Mouse (Mus musculus): Measurements from ENCODE around the gene Chst15.

The Chst15 gene

GRCm38 (mm10) chr7:132335367-132335766 is 18.3 kb upstream of the Chst15 start:
- DNase-seq = no peak

DNA sequence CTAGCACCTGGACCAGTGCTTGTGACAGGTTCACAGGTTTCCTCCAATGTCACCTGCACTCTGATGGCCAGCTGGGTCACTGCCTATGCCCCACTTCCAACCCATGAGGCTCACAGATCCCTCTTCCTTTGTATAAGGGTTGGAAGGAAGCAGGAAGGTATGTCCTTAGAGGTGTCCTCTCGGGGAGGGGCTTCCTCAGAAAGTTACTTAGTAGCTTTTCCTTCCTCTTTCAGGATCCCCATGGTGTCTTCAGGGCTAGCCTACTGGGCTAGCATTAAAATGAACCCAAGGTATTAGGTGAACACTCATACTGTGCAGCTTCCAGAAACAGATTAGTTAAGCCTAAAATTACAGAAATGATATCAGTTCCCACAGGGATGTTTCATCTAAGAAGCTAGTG is 16.1 kb upstream of the Chst15 start:
- no peak for DNase-seq

DNA sequence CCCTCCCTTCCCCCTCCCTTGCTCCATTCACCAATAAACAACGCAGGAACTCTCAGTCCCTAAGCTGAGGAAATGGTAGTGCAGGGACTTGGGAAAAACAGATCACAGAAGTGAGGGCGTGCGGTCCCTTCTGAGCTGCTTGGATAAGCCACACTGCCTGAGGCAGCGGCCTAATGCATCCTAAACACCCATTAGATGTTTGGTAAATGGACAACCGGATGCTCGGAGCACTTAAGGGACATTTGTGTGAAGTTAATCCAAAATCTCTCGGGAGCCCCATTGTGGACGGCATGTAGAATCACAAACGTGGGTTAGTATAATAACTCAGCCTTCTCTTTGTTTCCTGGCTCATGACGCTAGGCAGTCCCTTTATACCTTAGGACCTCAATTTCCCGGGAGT is 15.1 kb upstream of the Chst15 start:
- peak; percentile 34 for DNase-seq

DNA sequence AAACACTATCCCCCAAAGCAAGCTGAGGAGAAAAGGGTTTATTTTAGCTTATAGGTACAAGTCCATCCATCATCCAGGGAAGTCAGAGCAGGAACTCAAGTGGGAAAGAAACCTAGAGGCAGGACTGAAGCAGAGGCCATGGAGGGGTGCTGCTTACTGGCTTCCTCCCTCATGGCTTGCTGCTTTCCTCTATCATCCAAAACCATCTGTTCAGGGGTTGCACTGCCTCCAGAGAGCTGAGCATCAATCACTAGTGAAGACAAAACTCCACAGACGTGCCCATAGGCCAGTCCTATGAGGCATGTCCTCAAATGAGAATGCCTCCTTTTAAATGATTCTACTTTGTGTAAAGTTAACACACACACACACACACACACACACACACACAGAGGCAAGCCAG is 13.2 kb upstream of the Chst15 start:
- no peak for DNase-seq

DNA sequence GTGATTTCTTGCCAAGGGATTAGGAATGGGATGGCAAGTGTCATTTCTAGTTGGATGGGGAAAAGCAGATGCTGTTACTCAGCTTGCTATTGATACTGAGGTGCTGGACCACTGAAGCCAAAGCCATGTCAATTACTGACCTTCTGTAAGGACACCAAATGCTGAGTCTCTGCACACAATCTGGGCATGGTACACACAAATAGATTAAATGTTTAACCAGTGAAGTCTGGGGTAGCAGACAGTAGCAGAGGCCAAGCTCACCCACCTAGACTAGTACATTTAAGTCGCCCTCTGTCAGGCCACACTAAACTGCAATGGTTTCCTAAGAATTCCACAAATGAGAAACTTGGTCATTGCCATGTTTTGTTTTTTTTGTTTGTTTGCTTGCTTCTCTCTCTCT is 11.6 kb upstream of the Chst15 start:
- no peak for DNase-seq

DNA sequence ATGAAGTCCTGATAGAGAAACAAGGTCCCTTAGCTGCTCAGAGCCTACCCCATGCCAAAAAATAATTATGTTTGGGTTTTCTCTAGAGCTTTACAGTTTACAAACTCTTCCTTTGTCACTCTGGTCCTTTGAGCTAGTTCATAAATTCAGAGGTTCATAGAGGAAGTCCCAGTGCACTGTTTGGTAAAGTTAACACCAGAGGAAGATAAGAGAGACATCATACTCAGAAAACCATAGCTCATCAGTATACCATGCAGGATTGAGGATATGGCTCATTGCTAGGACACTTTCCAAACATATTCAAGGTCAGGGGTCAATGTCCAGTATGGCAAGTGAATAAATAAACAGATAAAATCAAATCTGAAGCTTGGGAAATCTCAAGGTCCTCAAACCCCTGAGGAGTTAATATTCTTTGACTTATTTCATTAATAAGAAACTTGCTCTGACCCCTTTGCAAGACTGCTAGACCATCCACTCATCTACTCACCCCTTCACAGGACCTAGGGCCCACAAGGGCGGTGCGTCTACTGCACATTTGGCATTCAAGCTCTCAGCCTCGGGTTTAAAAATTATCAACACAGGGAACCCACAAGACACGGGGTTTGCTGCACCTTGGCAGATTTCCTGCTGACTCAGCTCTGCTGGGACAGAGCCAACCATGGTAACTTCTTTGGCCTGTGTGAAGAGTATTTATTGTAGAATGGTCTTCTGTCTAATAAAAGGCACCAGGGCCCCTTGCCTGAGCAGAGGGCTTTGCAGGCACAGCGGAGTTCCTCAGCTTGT is 8.7 kb upstream of the Chst15 start:
- DNase-seq = peak; percentile 92

DNA sequence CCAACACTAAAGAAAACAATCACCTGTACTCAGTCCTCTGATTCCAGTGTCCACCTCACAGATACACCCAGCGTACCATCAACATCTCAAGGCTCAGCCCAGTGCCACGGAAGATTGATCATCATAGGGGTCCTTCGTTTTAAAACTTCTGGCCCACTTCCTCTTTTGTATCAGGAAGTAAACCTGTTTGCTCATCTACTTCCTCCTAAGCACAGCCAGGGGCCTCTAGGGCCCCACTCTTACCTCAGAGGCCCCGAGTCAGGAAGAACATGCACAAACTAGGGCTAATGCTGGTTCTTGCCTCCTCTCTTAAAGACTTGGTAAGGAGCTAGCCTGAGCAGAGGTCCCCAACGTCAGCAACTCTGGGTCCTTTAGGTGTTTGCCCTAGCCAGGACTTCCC is 6.4 kb upstream of the Chst15 start:
- no peak for DNase-seq

- no peak for DNase-seq
These were observed 4.4 kb upstream of the Chst15 start for GRCm38 (mm10) chr7:132321392-132321958.

DNA sequence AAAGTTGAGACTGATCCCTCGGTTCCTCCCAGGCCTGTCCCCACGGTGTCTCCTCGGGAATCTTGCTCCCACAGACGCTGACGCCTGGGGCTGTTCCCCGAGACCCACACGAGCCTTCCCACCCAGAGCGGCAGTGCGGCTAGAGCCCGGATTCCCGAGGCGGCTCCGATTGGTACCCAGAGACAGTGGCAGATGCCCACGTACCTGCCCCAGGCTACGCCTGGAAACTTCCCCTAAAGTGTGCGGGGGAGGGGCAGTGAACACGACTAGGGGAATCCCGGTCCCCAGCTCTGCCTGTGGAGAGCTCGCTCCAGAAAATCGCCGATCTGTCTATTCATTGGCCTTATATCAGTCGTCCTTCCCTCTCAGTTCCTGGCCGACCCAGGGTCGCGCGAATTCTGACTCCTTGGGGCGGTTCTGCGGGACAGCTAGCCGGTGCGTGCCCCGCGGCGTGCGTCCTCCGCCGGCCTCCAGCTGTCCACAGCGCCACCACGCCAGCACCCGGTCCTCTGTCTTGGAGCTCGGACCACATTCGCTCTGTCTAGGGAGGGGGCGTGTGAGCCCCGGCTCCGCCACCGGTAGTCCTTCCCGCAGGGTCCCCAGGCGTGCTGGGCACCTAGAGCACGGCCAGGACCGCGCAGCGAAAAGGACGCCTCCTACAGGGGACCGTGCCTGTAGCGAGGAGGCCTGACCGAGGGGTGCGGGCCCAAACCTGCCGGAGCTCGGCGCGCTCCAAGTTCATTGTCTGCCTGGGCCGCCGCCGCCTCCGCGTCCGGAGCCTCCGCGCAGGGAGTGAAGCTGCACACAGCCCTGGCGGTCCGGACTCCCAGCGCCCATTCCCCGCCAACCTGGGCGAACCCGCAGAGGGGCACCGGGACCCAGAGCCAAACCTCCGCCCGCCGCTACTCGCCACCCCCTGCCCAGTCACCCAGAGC is 660 bp downstream of the Chst15 start:
- DNase-seq = peak; percentile 80

DNA sequence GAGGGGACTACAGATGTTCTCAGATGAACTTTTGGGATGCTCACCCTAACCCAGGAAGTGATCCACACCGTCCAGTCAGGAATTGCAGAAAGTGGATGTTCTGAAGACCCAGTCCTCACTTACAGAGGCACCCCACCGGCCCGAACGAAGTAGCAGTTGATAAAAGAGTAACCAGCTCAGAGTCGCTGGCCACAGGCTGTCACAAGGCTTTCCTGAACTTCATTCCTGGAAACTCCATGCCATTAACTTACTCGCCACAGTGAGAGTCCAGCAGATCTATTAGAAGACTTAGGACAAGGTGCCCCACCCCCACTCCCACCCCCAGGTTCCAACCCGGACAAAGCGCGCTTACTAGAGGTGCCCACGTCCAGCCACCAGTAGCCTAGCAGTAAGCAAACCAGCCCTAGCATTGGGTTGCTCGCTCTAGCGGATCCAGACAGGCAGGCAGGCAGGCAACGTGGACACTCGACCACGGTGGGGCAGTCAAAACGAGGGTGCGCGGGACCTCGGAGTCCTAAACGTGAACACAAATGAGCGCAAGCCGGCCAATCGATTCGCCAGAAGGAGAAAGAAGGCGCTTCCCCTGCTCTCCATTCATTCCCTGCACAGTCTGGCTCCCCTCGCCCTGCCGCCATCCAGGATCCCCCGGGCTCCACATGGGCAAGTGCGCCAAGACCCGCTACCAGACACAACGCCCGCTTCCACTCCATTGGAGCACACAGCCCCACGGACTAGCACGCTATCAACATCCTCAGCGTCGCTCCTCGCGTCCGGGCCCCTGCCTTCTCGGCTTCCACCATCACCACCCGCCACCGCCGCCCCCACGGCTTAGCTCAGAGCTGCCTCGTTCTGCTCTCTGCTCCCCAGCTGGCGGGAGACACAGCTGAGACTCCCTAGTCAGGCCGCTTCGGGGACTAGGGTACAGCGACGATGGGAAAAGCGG is 1.6 kb downstream of the Chst15 start:
- DNase-seq = peak; percentile 86

GRCm38 (mm10) chr7:132312396-132312795 is 4.6 kb downstream of the Chst15 start:
- DNase-seq = peak; percentile 31

- no peak for DNase-seq
These were observed 8.4 kb downstream of the Chst15 start for GRCm38 (mm10) chr7:132308537-132309191.

- peak; percentile 74 for DNase-seq
These were observed 9.2 kb downstream of the Chst15 start for GRCm38 (mm10) chr7:132307722-132308271.

GRCm38 (mm10) chr7:132306671-132307412 is 10.2 kb downstream of the Chst15 start:
- no peak for DNase-seq

DNA sequence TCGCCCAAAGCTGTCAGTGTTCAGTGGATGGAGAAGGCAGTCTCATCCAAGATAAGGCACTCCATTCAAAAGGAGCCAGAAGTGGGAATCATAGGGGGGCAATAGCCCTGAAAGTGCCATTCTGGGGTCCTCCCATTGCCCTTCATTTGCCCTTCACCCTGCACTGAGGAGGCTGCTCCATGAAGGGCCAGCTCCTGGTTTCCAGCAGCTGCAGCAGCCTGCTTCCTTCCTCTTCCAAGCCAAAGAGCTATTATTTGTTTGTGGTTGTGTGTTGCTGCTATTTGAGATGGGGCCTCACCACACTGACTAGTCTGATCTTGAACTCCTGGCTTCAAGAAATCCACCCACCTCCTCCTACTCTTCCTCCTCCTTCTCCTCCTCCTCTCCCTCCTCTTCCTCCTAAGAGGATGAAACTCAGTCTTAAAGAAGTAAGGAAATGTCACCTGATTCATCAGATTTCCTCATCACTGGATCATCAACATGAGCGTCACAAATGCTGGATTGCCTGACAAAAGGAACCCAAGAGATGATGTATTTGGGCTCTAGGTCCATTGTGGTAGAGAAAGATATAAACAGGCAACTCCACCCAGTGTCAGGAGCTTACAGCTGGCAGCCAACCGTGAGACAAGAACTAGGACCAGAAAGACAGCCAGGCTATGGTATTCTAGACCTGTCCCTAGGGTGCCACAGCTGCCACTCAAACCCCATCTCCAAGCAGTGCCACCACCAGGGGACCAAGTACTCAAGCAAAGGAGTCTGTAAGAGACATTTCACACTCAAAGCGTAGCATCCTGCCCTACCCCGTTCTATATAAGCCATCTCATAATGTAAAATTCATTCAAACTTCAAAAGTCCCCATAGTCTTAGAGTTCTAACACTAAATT is 11.3 kb downstream of the Chst15 start:
- no peak for DNase-seq

- DNase-seq = no peak
These were observed 12.5 kb downstream of the Chst15 start for GRCm38 (mm10) chr7:132304424-132305085.

DNA sequence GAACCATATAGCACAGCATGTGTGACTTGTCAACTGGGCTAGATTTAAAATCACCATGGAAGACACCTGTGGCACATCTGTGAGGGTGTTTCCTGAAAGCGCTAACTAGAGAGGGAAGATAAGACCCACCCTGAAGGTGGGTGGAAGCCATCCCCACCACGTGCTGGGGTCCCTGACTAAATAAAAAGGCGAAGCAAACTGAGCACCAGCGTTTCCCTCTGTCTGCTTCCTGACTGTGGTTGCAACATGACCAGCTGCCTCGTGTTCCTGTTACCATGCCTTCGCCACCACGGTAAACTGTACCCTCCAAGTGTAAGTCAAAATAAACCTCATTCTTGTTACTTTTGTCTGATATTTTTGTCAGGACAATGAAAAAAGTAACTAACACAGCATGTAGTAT is 13.0 kb downstream of the Chst15 start:
- DNase-seq = no peak

DNA sequence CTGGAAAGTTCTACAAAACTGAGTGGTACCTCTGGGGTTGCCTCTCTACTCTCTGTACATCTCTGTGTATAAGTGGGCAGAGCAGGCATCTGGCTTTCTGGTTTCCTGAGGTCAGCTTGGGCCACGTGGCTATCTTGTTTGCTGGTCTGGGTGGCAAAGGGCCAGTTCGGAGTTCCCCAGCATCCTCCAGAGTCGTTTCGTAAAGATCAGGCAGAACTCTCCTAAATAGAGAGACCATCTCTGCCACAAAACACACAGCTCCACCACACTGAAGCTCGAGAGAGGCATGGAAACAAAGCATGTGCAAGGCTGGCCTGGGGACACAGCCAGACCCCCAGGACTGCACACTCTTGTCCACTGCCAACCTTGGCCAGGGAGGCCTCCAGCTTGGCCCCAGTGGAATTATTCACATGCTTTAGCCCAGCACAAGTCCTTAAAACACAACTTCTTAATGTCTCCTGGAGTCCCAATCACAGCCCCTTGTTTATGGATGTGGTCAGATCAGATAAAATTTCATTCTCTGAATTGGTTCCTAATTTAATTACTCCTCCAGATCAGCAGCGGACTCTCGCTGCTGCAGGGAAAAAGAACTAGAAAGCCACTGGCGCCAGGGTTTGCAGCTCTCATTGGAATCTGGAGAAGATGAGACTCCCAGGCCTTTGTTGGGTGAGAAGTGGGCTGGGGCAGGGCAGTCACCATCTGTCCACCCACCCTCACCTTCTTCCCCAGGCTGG is 14.4 kb downstream of the Chst15 start:
- peak; percentile 51 for DNase-seq

Measured in kidney, postnatal 14 days (tissue).